In genomic region chr12:84276799-84277198, GRCm38 (mm10) we compare ENCODE assay signal across 23 mouse cellular contexts. TPM values are rescaled to one million over a fixed set of nuclear protein-coding genes. Genes with fewer than 3 reads are reported as not detected.
DNase-seq lines count a peak whose midpoint lies in the region; ATAC-seq and TF ChIP-seq lines count a peak whose summit lies in the region.
"Had no signal": no experiment of that assay in that cellular context is flagged by ENCODE, and none has a peak within 500 bp of the region (broad histone marks: within the 10 kb centered on the region; RNA-seq: fewer than 3 reads in every experiment).

No protein-coding gene starts in this region.

- TF ChIP-seq EP300 in lung, postnatal 0 days (IDR thresholded peaks at IDR 0.05): no peak
- TF ChIP-seq EP300 in stomach, postnatal 0 days (optimal IDR thresholded peaks at IDR 0.05): no peak

- no peak overlapping the region for H3K9ac ChIP-seq in kidney, postnatal 0 days (ENCODE audit: low read depth, low read length)
- no peak overlapping the region for H3K9ac ChIP-seq in lung, postnatal 0 days (replicated peaks; ENCODE audit: low read depth)
- H3K9ac ChIP-seq in stomach, postnatal 0 days (ENCODE audit: low read length): no peak overlapping the region
- H3K9ac ChIP-seq: embryonic facial prominence, embryonic 12.5 days; limb, embryonic 15.5 days; lung, embryonic 15.5 days had no signal

- no peak overlapping the region for H3K27ac ChIP-seq in kidney, postnatal 0 days
- no peak overlapping the region for H3K27ac ChIP-seq in lung, postnatal 0 days (ENCODE audit: low read length)
- H3K27ac ChIP-seq in stomach, postnatal 0 days (replicated peaks): no peak overlapping the region
- H3K27ac ChIP-seq: embryonic facial prominence, embryonic 12.5 days; hindbrain, embryonic 10.5 days; limb, embryonic 15.5 days; lung, embryonic 15.5 days had no signal

- H3K4me3 ChIP-seq in kidney, postnatal 0 days (replicated peaks; ENCODE audit: low read depth, low read length): no peak overlapping the region
- H3K4me3 ChIP-seq in lung, postnatal 0 days (ENCODE audit: low read depth, low read length): no peak overlapping the region
- H3K4me3 ChIP-seq in lung, adult 2 months (replicated peaks; ENCODE audit: extremely low read depth, low read depth, low read length): no peak overlapping the region
- no peak overlapping the region for H3K4me3 ChIP-seq in stomach, postnatal 0 days (ENCODE audit: low read depth, low read length)
- H3K4me3 ChIP-seq: embryonic facial prominence, embryonic 12.5 days; hindbrain, embryonic 10.5 days; limb, embryonic 15.5 days; lung, embryonic 15.5 days had no signal

- H3K36me3 ChIP-seq in kidney, postnatal 0 days (ENCODE audit: insufficient read depth, low read length): no peaks in the 10 kb centered on the region
- no peaks in the 10 kb centered on the region for H3K36me3 ChIP-seq in lung, postnatal 0 days (ENCODE audit: insufficient read depth, low read length)
- no peaks in the 10 kb centered on the region for H3K36me3 ChIP-seq in stomach, postnatal 0 days (ENCODE audit: control insufficient read depth, insufficient read depth, low read length)
- H3K36me3 ChIP-seq: embryonic facial prominence, embryonic 12.5 days; hindbrain, embryonic 10.5 days; limb, embryonic 15.5 days; lung, embryonic 15.5 days had no signal

- no peak for DNase-seq in kidney, postnatal 0 days (ENCODE audit: low spot score)
- DNase-seq in kidney, postnatal 14 days: no peak
- no peak for DNase-seq in lung, postnatal 0 days (ENCODE audit: low spot score)
- no peak for DNase-seq in lung, adult 2 months
- DNase-seq in R1 (ENCODE audit: low read depth, low spot score): peak; percentile 35
- DNase-seq in stomach, postnatal 0 days (ENCODE audit: low spot score): no peak
- no peak for DNase-seq in thymus, postnatal 14 days
- DNase-seq: adrenal gland, adult 8-10 months; cerebellum, adult 2 months; cerebellum, postnatal 25 days; kidney, adult 8-10 months; kidney, postnatal 36 days; layer of hippocampus, adult 9-11 months; left cerebral cortex, postnatal 4 days; lung, postnatal 4 days; right cerebral cortex, adult 18-20 months; right cerebral cortex, postnatal 4 days had no signal

- no peaks in the 10 kb centered on the region for H3K4me1 ChIP-seq in kidney, postnatal 0 days (replicated peaks; ENCODE audit: insufficient read depth, low read length)
- no peaks in the 10 kb centered on the region for H3K4me1 ChIP-seq in lung, postnatal 0 days (ENCODE audit: insufficient read depth, low read depth, low read length)
- no peaks in the 10 kb centered on the region for H3K4me1 ChIP-seq in lung, adult 2 months (ENCODE audit: control insufficient read depth, insufficient read depth, low read length)
- no peaks in the 10 kb centered on the region for H3K4me1 ChIP-seq in stomach, postnatal 0 days (replicated peaks; ENCODE audit: control insufficient read depth, insufficient read depth)
- H3K4me1 ChIP-seq: embryonic facial prominence, embryonic 12.5 days; limb, embryonic 15.5 days; lung, embryonic 15.5 days had no signal

- H3K27me3 ChIP-seq in kidney, postnatal 0 days (ENCODE audit: insufficient read depth, low read length): no peaks in the 10 kb centered on the region
- H3K27me3 ChIP-seq in lung, postnatal 0 days (replicated peaks; ENCODE audit: insufficient read depth, low read length): no peaks in the 10 kb centered on the region
- H3K27me3 ChIP-seq in stomach, postnatal 0 days (ENCODE audit: control insufficient read depth, insufficient read depth, low read length): no peaks in the 10 kb centered on the region
- H3K27me3 ChIP-seq: embryonic facial prominence, embryonic 12.5 days; limb, embryonic 15.5 days; lung, embryonic 15.5 days had no signal

- TF ChIP-seq CTCF in kidney, postnatal 0 days (IDR thresholded peaks at IDR 0.05; ENCODE audit: low read depth): peak; percentile 30
- peak; percentile 27; the same call in 1 of the 2 replicates for TF ChIP-seq CTCF in lung, postnatal 0 days (IDR thresholded peaks at IDR 0.05)
- TF ChIP-seq CTCF in lung, adult 2 months (IDR thresholded peaks at IDR 0.05; ENCODE audit: insufficient read depth, low read length): no peak
- peak; percentile 40; the same call in 1 of the 2 replicates for TF ChIP-seq CTCF in stomach, postnatal 0 days (IDR thresholded peaks at IDR 0.05; ENCODE audit: low read depth)

- H3K9me3 ChIP-seq in kidney, postnatal 0 days (replicated peaks; ENCODE audit: low read length): no peaks in the 10 kb centered on the region
- no peaks in the 10 kb centered on the region for H3K9me3 ChIP-seq in lung, postnatal 0 days (ENCODE audit: low read length)
- no peaks in the 10 kb centered on the region for H3K9me3 ChIP-seq in stomach, postnatal 0 days (ENCODE audit: control insufficient read depth, low read length)
- H3K9me3 ChIP-seq: embryonic facial prominence, embryonic 12.5 days; hindbrain, embryonic 10.5 days; limb, embryonic 15.5 days; lung, embryonic 15.5 days had no signal

- ATAC-seq in kidney, postnatal 0 days (replicated peaks; ENCODE audit: low FRiP score, low read depth): no peak
- no peak for ATAC-seq in lung, postnatal 0 days
- ATAC-seq in stomach, postnatal 0 days (ENCODE audit: low FRiP score, low TSS enrichment): no peak
- ATAC-seq: midbrain, embryonic 16.5 days had no signal

- no peak for TF ChIP-seq POLR2A in lung, adult 2 months (IDR thresholded peaks at IDR 0.05; ENCODE audit: borderline replicate concordance, extremely low read depth, low read depth, low read length)

- H3K4me2 ChIP-seq in kidney, postnatal 0 days (ENCODE audit: low read length): no peak overlapping the region
- H3K4me2 ChIP-seq in lung, postnatal 0 days (replicated peaks; ENCODE audit: low read depth, low read length): no peak overlapping the region
- H3K4me2 ChIP-seq in stomach, postnatal 0 days (replicated peaks; ENCODE audit: low read depth): no peak overlapping the region
- H3K4me2 ChIP-seq: embryonic facial prominence, embryonic 12.5 days; heart, embryonic 11.5 days; limb, embryonic 15.5 days; lung, embryonic 15.5 days had no signal

- 87% methylated on average over 4 of the region's 4 CpGs for WGBS in kidney, postnatal 0 days
- WGBS in lung, postnatal 0 days: 83% methylated on average over 4 of the region's 4 CpGs
- 78% methylated on average over 4 of the region's 4 CpGs for WGBS in lung, adult 2 months
- WGBS in stomach, postnatal 0 days: 81% methylated on average over 4 of the region's 4 CpGs

RNA-seq across cellular contexts. Expression of gene Ptgr2, which starts 8.2 kb away (rescaled TPM):
- 45.6 and 51.3 TPM in 2 replicates for polyA plus RNA-seq in kidney, postnatal 0 days (2015; fragmentation: Nextera tagmentation; extraction: Ambion mirVana)
- 26.3 and 28.0 TPM in 2 replicates for polyA plus RNA-seq in lung, postnatal 0 days (2015; fragmentation: Nextera tagmentation; extraction: Ambion mirVana)
- 7.3 and 14.5 TPM in 2 replicates for polyA plus RNA-seq in lung, adult 2 months (2012; rRNA removed)
- 27.4 and 29.1 TPM in 2 replicates for polyA plus RNA-seq in stomach, postnatal 0 days (2015; fragmentation: Nextera tagmentation; extraction: Ambion mirVana)

RNA-seq across cellular contexts. Expression of gene Zfp410, which starts 39.9 kb away (rescaled TPM):
- polyA plus RNA-seq in kidney, postnatal 0 days (2015; fragmentation: Nextera tagmentation; extraction: Ambion mirVana): 53.8 and 64.6 TPM in 2 replicates
- 44.9 and 49.0 TPM in 2 replicates for polyA plus RNA-seq in lung, postnatal 0 days (2015; fragmentation: Nextera tagmentation; extraction: Ambion mirVana)
- 16.0 and 20.5 TPM in 2 replicates for polyA plus RNA-seq in lung, adult 2 months (2012; rRNA removed)
- polyA plus RNA-seq in stomach, postnatal 0 days (2015; fragmentation: Nextera tagmentation; extraction: Ambion mirVana): 32.3 and 32.4 TPM in 2 replicates

RNA-seq across cellular contexts. Expression of gene Elmsan1, which starts 58.1 kb away (rescaled TPM):
- polyA plus RNA-seq in kidney, postnatal 0 days (2015; fragmentation: Nextera tagmentation; extraction: Ambion mirVana): 4.8 and 5.8 TPM in 2 replicates
- 5.9 and 6.7 TPM in 2 replicates for polyA plus RNA-seq in lung, postnatal 0 days (2015; fragmentation: Nextera tagmentation; extraction: Ambion mirVana)
- polyA plus RNA-seq in lung, adult 2 months (2012; rRNA removed): 26.5 and 29.5 TPM in 2 replicates
- 4.0 and 4.1 TPM in 2 replicates for polyA plus RNA-seq in stomach, postnatal 0 days (2015; fragmentation: Nextera tagmentation; extraction: Ambion mirVana)
